Mouse (Mus musculus): ENCODE results near the gene Rab4a. TPM values are rescaled to one million over a fixed set of nuclear protein-coding genes. Genes with fewer than 3 reads are reported as not detected.
A peak's percentile ranks its signal among the peaks of the same experiment; 100 is the strongest.

Gene Rab4a
- polyA plus RNA-seq, 1 experiment from 2014 or later: 55.3 TPM

GRCm38 (mm10) chr8:123768492-123769356 lies 37.1 kb upstream of the Rab4a start:
- H3K9ac ChIP-seq (replicated peaks): no peak overlapping the region
- 71% methylated on average over 16 of the region's 16 CpGs for WGBS
- no peak overlapping the region for H3K4me3 ChIP-seq
- peaks cover 5% of the 10 kb centered on the region; the same call in 1 of the 2 replicates for H3K4me1 ChIP-seq
- no peaks in the 10 kb centered on the region for H3K9me3 ChIP-seq
- H3K4me2 ChIP-seq (replicated peaks): no peak overlapping the region
- peaks cover 10% of the 10 kb centered on the region for H3K27me3 ChIP-seq
- H3K27ac ChIP-seq (replicated peaks): no peak overlapping the region
- no peak for ATAC-seq (ENCODE audit: low FRiP score, low read depth)
- H3K36me3 ChIP-seq: no peaks in the 10 kb centered on the region

GRCm38 (mm10) chr8:123773468-123773867 lies 32.3 kb upstream of the Rab4a start:
- no peak for ATAC-seq (ENCODE audit: low FRiP score, low read depth)
- 55% methylated on average over 12 of the region's 12 CpGs for WGBS
- H3K27ac ChIP-seq (replicated peaks): peak overlapping the region; percentile 25; the same call in 1 of the 2 replicates

GRCm38 (mm10) chr8:123774491-123774890 lies 31.3 kb upstream of the Rab4a start:
- Histone ChIP-seq H3K4me1 (peaks cover 15% of the 10 kb centered on the region; the same call in 1 of the 2 replicates), H3K27me3 (peaks cover 4% of the 10 kb centered on the region; the same call in 1 of the 2 replicates), H3K4me3 (no peak overlapping the region), H3K36me3 (no peaks in the 10 kb centered on the region), H3K27ac (replicated peaks) (no peak overlapping the region), H3K9me3 (no peaks in the 10 kb centered on the region), H3K4me2 (replicated peaks) (no peak overlapping the region), H3K9ac (replicated peaks) (no peak overlapping the region)
- 95% methylated on average over 1 of the region's 1 CpGs for WGBS
- ATAC-seq (ENCODE audit: low FRiP score, low read depth): no peak

More at GRCm38 (mm10) chr8:123773468-123773867, 32.3 kb upstream of the Rab4a start:
- Histone ChIP-seq H3K36me3 (no peaks in the 10 kb centered on the region), H3K4me3 (no peak overlapping the region), H3K9me3 (no peaks in the 10 kb centered on the region), H3K9ac (replicated peaks) (no peak overlapping the region), H3K27me3 (peaks cover 4% of the 10 kb centered on the region; the same call in 1 of the 2 replicates), H3K4me2 (replicated peaks) (no peak overlapping the region), H3K4me1 (peaks cover 15% of the 10 kb centered on the region; the same call in 1 of the 2 replicates)

GRCm38 (mm10) chr8:123777319-123777718 lies 28.5 kb upstream of the Rab4a start:
- 28% methylated on average over 7 of the region's 7 CpGs for WGBS
- Histone ChIP-seq H3K9ac (replicated peaks) (0 out of 2 replicates have a peak overlapping the region, but pooled peaks have one; percentile 8), H3K4me3 (no peak overlapping the region), H3K36me3 (no peaks in the 10 kb centered on the region), H3K27me3 (peaks cover 7% of the 10 kb centered on the region), H3K4me1 (peaks cover 15% of the 10 kb centered on the region), H3K27ac (replicated peaks) (peak overlapping the region; percentile 46; the same call in 1 of the 2 replicates), H3K4me2 (replicated peaks) (no peak overlapping the region), H3K9me3 (no peaks in the 10 kb centered on the region)
- ATAC-seq (ENCODE audit: low FRiP score, low read depth): no peak

DNA sequence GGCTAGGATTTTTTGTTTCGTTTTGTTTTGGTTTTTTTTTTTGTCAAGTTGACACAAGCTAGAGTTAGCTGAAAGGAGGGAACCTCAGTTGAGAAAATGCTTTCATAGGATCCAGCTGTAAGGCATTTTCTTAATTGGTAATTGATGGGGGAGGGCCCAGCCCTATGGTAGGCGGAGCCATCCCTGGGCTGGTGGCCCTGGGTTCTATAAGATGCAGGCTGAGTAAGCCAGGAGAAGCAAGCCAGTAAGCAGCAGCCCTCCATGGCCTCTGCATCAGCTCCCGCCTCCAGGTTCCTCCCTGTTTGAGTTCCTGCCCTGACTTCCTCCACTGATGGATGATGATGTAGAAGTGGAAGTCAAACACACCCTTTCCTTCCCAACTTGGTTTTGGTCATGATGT lies 25.3 kb upstream of the Rab4a start:
- ATAC-seq (ENCODE audit: low FRiP score, low read depth): no peak
- no peak overlapping the region for H3K4me3 ChIP-seq
- H3K36me3 ChIP-seq: no peaks in the 10 kb centered on the region
- H3K9me3 ChIP-seq: no peaks in the 10 kb centered on the region
- WGBS: 68% methylated on average over 3 of the region's 3 CpGs
- no peak overlapping the region for H3K4me2 ChIP-seq (replicated peaks)
- H3K27ac ChIP-seq (replicated peaks): no peak overlapping the region
- H3K27me3 ChIP-seq: peaks cover 3% of the 10 kb centered on the region; the same call in 1 of the 2 replicates
- H3K9ac ChIP-seq (replicated peaks): no peak overlapping the region
- peaks cover 12% of the 10 kb centered on the region for H3K4me1 ChIP-seq

- H3K27me3 ChIP-seq: peaks cover 3% of the 10 kb centered on the region; the same call in 1 of the 2 replicates
- no peaks in the 10 kb centered on the region for H3K36me3 ChIP-seq
- H3K4me1 ChIP-seq: peaks cover 12% of the 10 kb centered on the region
- no peak overlapping the region for H3K4me3 ChIP-seq
- no peaks in the 10 kb centered on the region for H3K9me3 ChIP-seq
- no peak overlapping the region for H3K9ac ChIP-seq (replicated peaks)
- no peak overlapping the region for H3K27ac ChIP-seq (replicated peaks)
- no peak overlapping the region for H3K4me2 ChIP-seq (replicated peaks)
- no peak for ATAC-seq (ENCODE audit: low FRiP score, low read depth)
- WGBS: 79% methylated on average over 8 of the region's 8 CpGs
Measured at GRCm38 (mm10) chr8:123781256-123781655, 24.5 kb upstream of the Rab4a start.

- Histone ChIP-seq H3K4me3 (no peak overlapping the region), H3K9me3 (no peaks in the 10 kb centered on the region), H3K27ac (replicated peaks) (no peak overlapping the region), H3K27me3 (peaks cover 10% of the 10 kb centered on the region; the same call in 1 of the 2 replicates), H3K4me1 (peaks cover 3% of the 10 kb centered on the region; the same call in 1 of the 2 replicates), H3K36me3 (no peaks in the 10 kb centered on the region), H3K4me2 (replicated peaks) (no peak overlapping the region), H3K9ac (replicated peaks) (no peak overlapping the region)
- ATAC-seq (ENCODE audit: low FRiP score, low read depth): peak; percentile 77
- 14% methylated on average over 6 of the region's 6 CpGs for WGBS
Measured at GRCm38 (mm10) chr8:123783525-123784249, 22.1 kb upstream of the Rab4a start.

DNA sequence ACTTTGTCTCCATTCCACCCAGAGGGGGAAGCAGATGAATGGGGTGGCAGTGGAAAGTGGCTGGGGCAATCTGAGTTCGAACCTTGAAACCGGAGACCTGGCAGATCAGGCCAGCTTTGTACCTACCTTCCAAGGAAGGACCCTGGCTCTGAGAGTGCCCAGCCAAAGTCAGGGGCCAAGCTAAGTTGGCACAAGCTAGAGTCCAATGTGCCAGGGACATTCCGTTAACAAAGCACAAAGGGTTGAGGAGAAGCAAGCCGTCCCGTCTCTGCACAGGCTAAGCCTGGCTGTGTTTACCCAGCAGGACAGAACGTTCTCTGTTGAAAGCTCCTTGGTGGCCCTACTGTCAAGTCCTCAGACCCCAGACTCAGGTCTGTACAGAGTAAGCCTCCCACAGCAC lies 19.6 kb upstream of the Rab4a start:
- H3K9me3 ChIP-seq: no peaks in the 10 kb centered on the region
- H3K4me3 ChIP-seq: no peak overlapping the region
- no peak overlapping the region for H3K4me2 ChIP-seq (replicated peaks)
- H3K27ac ChIP-seq (replicated peaks): no peak overlapping the region
- H3K27me3 ChIP-seq: peaks cover 17% of the 10 kb centered on the region; the same call in 1 of the 2 replicates
- peaks cover 10% of the 10 kb centered on the region; the same call in 1 of the 2 replicates for H3K4me1 ChIP-seq
- no peak overlapping the region for H3K9ac ChIP-seq (replicated peaks)
- no peak for ATAC-seq (ENCODE audit: low FRiP score, low read depth)
- H3K36me3 ChIP-seq: no peaks in the 10 kb centered on the region
- WGBS: 77% methylated on average over 6 of the region's 6 CpGs

DNA sequence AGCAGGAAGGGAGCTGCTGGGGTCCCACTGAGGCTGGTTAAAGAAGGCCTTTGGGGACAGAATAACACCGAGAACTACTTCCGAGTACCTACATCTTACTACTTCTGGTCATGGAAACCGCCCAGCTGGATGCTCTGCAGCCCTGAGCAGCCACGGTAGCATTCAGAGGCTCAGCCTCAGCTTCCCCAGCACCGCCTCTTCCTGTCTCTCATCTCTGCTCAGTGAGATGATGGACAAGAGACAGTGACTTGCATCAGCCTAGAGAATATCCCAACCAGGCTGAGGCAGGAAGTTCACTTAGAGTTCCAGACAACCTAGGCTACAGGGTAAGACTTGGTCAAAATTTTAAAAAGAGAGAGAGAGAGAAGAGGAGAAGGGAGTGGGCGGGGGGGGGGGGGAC lies 19.1 kb upstream of the Rab4a start:
- no peaks in the 10 kb centered on the region for H3K9me3 ChIP-seq
- ATAC-seq (ENCODE audit: low FRiP score, low read depth): no peak
- H3K27me3 ChIP-seq: peaks cover 15% of the 10 kb centered on the region; the same call in 1 of the 2 replicates
- H3K4me1 ChIP-seq: peaks cover 14% of the 10 kb centered on the region
- no peak overlapping the region for H3K4me3 ChIP-seq
- 77% methylated on average over 6 of the region's 6 CpGs for WGBS
- H3K27ac ChIP-seq (replicated peaks): no peak overlapping the region
- no peak overlapping the region for H3K4me2 ChIP-seq (replicated peaks)
- no peaks in the 10 kb centered on the region for H3K36me3 ChIP-seq
- no peak overlapping the region for H3K9ac ChIP-seq (replicated peaks)

- Histone ChIP-seq H3K27ac (replicated peaks) (no peak overlapping the region), H3K4me3 (no peak overlapping the region), H3K9ac (replicated peaks) (no peak overlapping the region), H3K4me2 (replicated peaks) (no peak overlapping the region), H3K9me3 (no peaks in the 10 kb centered on the region), H3K27me3 (peaks cover 15% of the 10 kb centered on the region; the same call in 1 of the 2 replicates), H3K4me1 (peaks cover 21% of the 10 kb centered on the region), H3K36me3 (no peaks in the 10 kb centered on the region)
- ATAC-seq (ENCODE audit: low FRiP score, low read depth): no peak
- WGBS: 66% methylated on average over 21 of the region's 21 CpGs
Measured at GRCm38 (mm10) chr8:123787254-123787897, 18.4 kb upstream of the Rab4a start.

GRCm38 (mm10) chr8:123788416-123789170 lies 17.2 kb upstream of the Rab4a start:
- no peak for ATAC-seq (ENCODE audit: low FRiP score, low read depth)
- H3K27me3 ChIP-seq: peaks cover 15% of the 10 kb centered on the region; the same call in 1 of the 2 replicates

More at GRCm38 (mm10) chr8:123788416-123789170, 17.2 kb upstream of the Rab4a start:
- Histone ChIP-seq H3K9me3 (no peaks in the 10 kb centered on the region), H3K27ac (replicated peaks) (no peak overlapping the region), H3K4me3 (no peak overlapping the region), H3K9ac (replicated peaks) (no peak overlapping the region), H3K4me2 (replicated peaks) (no peak overlapping the region), H3K4me1 (peaks cover 27% of the 10 kb centered on the region), H3K36me3 (no peaks in the 10 kb centered on the region)
- WGBS: 67% methylated on average over 14 of the region's 14 CpGs
